Mouse (Mus musculus) intestine, postnatal 0 days (tissue): ENCODE measurements around the gene Phf13. TPM values are rescaled to one million over a fixed set of nuclear protein-coding genes. Genes with fewer than 3 reads are reported as not detected.

Experiments
- ATAC-seq: fragments of 200-750 bp; cut with Nextera tagmentation; 2 replicates; pipeline ENCODE4 v1.8.0; 2017; ENCODE audit warnings: mild to moderate bottlenecking, moderate TSS enrichment, moderate library complexity
- H3K27ac ChIP-seq: fragments of 300-500 bp; sonication (generic); 2 replicates; pipeline ENCODE4 v1.5.1; 2014; ENCODE audit warnings: mild to moderate bottlenecking, low read depth, low read length, moderate library complexity
- H3K27me3 ChIP-seq: fragments of 300-500 bp; sonication (generic); replicated peaks from 2 replicates; pipeline ENCODE4 v1.6.1; 2014; ENCODE audit warnings: low read length, mixed read lengths; ENCODE audit not compliant: control insufficient read depth, insufficient read depth
- H3K36me3 ChIP-seq: fragments of 300-500 bp; sonication (generic); 2 replicates; pipeline ENCODE4 v1.6.1; 2014; ENCODE audit warnings: mild to moderate bottlenecking, moderate library complexity; ENCODE audit not compliant: control insufficient read depth, insufficient read depth
- H3K4me1 ChIP-seq: fragments of 300-500 bp; sonication (generic); replicated peaks from 2 replicates; pipeline ENCODE4 v1.6.1; 2014; ENCODE audit warnings: antibody characterized with exemption, low read length, mixed read lengths; ENCODE audit not compliant: control insufficient read depth, insufficient read depth
- H3K4me2 ChIP-seq: fragments of 300-500 bp; sonication (generic); replicated peaks from 2 replicates; pipeline ENCODE4 v1.6.1; 2014; ENCODE audit warnings: low read depth, mild to moderate bottlenecking, moderate library complexity
- H3K4me3 ChIP-seq: fragments of 300-500 bp; sonication (generic); 2 replicates; pipeline ENCODE4 v1.5.1; 2014; ENCODE audit warnings: low read depth, low read length
- H3K9ac ChIP-seq: fragments of 300-500 bp; sonication (generic); 2 replicates; pipeline ENCODE4 v1.6.1; 2014; ENCODE audit warnings: mild to moderate bottlenecking, low read depth, low read length
- H3K9me3 ChIP-seq: fragments of 300-500 bp; sonication (generic); 2 replicates; pipeline ENCODE4 v1.6.1; 2016; ENCODE audit warnings: mixed run types; ENCODE audit not compliant: control insufficient read depth
- CTCF ChIP-seq: sonication (generic); IDR thresholded peaks from 2 replicates; pipeline ENCODE4 v1.5.1; 2016; ENCODE audit warnings: low read depth, mild to moderate bottlenecking, control low read depth, antibody characterized with exemption, moderate library complexity
- WGBS: fragments of 180-500 bp; shearing (Covaris S2); extraction: QIAGEN DNeasy Blood & Tissue Kit; methylation state at CpG from one replicate; pipeline ENCODE4 v1.1.7; 2014; 5-methylcytosine and 5-hydroxymethylcytosine counted together
- polyA plus RNA-seq: library from polyadenylated mRNA; unstranded; fragments of >200 nt; fragmentation: Nextera tagmentation; extraction: Ambion mirVana; gene quantifications from 2 replicates; pipeline ENCODE4 v1.2.1, GENCODE M21; 2015

Gene Phf13
- polyA plus RNA-seq, 1 experiment from 2014 or later: 10.6 TPM

DNA sequence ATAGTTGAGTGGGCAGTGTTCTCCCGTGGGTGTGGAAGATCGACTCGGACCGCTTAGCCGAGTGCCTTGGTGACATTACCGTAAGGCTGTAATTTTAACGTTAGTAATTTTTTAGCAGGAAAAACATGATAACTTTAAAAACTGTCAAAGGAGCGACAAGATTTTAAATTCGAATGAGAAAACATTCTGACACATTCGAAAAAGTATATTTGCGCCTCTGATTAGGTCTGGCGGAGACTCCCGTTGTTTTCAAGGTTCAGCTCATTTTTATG, 829 bp upstream of the Phf13 start:
- H3K36me3 ChIP-seq: peaks cover 6% of the 10 kb centered on the region
- no peaks in the 10 kb centered on the region for H3K9me3 ChIP-seq
- peak overlapping the region; percentile 97 for H3K4me3 ChIP-seq
- TF ChIP-seq CTCF: no peak
- no peaks in the 10 kb centered on the region for H3K4me1 ChIP-seq
- no peaks in the 10 kb centered on the region for H3K27me3 ChIP-seq
- ATAC-seq: no peak
- H3K27ac ChIP-seq: peak overlapping the region; percentile 91
- peak overlapping the region; percentile 93 for H3K4me2 ChIP-seq
- peak overlapping the region; percentile 67 for H3K9ac ChIP-seq
- WGBS: 2% methylated on average over 13 of the region's 13 CpGs

- ATAC-seq: peak; percentile 20; the same call in 1 of the 2 replicates
- H3K9ac ChIP-seq: peak overlapping the region; percentile 89
- under 1% methylated on average over 97 of the region's 111 CpGs for WGBS
- no peaks in the 10 kb centered on the region for H3K4me1 ChIP-seq
- peak overlapping the region; percentile 97 for H3K4me3 ChIP-seq
- no peaks in the 10 kb centered on the region for H3K27me3 ChIP-seq
- H3K9me3 ChIP-seq: no peaks in the 10 kb centered on the region
- peak overlapping the region; percentile 91 for H3K27ac ChIP-seq
- H3K36me3 ChIP-seq: peaks cover 19% of the 10 kb centered on the region
- no peak for TF ChIP-seq CTCF
- H3K4me2 ChIP-seq: peak overlapping the region; percentile 93
These were observed 486 bp downstream of the Phf13 start for GRCm38 (mm10) chr4:151995371-151996172.

DNA sequence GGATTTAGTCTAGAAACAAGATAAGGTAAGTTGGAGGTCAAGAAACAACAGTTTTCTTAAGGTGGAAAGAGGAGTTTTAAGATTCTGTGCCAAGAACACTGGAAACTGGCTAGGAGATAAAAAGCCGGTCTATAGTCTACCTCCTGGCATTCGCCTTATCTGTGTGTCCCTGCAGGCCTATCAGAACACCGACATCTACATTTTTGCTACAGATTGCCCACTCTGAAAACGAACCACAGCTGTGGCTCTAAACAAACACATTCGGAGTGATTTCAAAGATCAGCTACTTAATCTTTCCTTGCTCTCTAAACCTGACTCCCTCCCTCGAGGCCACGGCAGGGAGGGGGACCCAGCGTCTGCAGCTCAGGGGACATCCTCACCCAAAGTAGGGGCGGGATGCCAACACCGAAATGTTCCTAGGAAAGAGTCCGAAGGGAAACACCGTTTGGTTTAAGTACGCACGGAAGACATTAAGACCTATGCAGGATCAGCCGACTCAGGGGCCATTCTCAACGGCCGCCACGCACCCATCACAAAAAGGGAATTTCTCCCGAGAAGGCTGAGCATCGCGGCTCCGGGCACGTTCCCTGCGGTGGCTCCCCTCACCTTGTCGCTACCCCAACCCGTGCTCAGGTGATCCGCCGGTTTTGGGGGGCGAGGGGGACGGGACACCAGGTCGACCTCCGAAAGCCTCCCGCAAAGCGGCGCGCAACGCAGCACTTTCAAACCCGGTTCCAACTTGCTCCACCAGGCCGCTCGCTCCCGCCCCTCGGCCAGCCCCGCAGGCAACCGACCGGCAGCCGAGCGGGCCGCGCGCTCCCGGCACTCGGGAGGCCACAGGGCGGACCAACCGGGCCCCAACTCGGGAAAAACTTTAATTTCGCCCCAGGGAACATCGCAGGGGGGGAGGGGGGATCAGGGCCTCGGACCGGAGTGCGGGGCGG, 1.6 kb downstream of the Phf13 start:
- H3K4me3 ChIP-seq: peak overlapping the region; percentile 97
- no peak for ATAC-seq
- peak overlapping the region; percentile 93 for H3K4me2 ChIP-seq
- no peaks in the 10 kb centered on the region for H3K27me3 ChIP-seq
- peaks cover 22% of the 10 kb centered on the region for H3K36me3 ChIP-seq
- 4% methylated on average over 56 of the region's 61 CpGs for WGBS
- no peaks in the 10 kb centered on the region for H3K4me1 ChIP-seq
- peak overlapping the region; percentile 89 for H3K9ac ChIP-seq
- H3K27ac ChIP-seq: peak overlapping the region; percentile 91
- no peaks in the 10 kb centered on the region for H3K9me3 ChIP-seq
- no peak for TF ChIP-seq CTCF

DNA sequence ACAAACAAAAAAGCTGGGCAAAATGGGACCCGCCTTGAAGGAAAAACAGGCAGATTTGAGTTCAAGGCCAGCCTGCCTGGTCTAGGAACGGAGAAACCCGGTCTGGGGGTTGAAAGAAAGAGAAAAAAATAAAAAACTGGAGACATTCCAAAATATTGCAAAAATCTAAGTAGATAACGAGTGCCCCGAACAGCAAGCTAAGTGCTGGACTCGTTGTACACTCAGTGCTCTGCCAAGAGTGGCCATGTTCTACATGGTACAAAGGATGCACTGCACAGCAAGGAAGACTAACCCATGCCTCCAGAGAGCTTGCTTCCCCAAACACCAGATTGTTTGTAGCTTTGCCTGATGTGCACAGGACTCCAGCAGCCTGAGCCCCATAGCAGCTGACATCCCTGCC, 3.0 kb downstream of the Phf13 start:
- 73% methylated on average over 6 of the region's 6 CpGs for WGBS
- TF ChIP-seq CTCF: no peak
- H3K4me1 ChIP-seq: no peaks in the 10 kb centered on the region
- H3K27me3 ChIP-seq: no peaks in the 10 kb centered on the region
- no peak overlapping the region for H3K9ac ChIP-seq
- H3K9me3 ChIP-seq: no peaks in the 10 kb centered on the region
- peaks cover 22% of the 10 kb centered on the region for H3K36me3 ChIP-seq
- no peak overlapping the region for H3K4me3 ChIP-seq
- no peak overlapping the region for H3K27ac ChIP-seq
- no peak overlapping the region for H3K4me2 ChIP-seq
- ATAC-seq: no peak

GRCm38 (mm10) chr4:151992091-151992490, 4.0 kb downstream of the Phf13 start:
- peaks cover 22% of the 10 kb centered on the region for H3K36me3 ChIP-seq
- 85% methylated on average over 9 of the region's 9 CpGs for WGBS
- H3K27me3 ChIP-seq: no peaks in the 10 kb centered on the region
- no peaks in the 10 kb centered on the region for H3K9me3 ChIP-seq
- no peaks in the 10 kb centered on the region for H3K4me1 ChIP-seq
- no peak for ATAC-seq
- H3K27ac ChIP-seq: no peak overlapping the region; the same call in 1 of the 2 replicates
- H3K4me3 ChIP-seq: no peak overlapping the region
- H3K4me2 ChIP-seq: no peak overlapping the region
- no peak for TF ChIP-seq CTCF
- H3K9ac ChIP-seq: no peak overlapping the region

DNA sequence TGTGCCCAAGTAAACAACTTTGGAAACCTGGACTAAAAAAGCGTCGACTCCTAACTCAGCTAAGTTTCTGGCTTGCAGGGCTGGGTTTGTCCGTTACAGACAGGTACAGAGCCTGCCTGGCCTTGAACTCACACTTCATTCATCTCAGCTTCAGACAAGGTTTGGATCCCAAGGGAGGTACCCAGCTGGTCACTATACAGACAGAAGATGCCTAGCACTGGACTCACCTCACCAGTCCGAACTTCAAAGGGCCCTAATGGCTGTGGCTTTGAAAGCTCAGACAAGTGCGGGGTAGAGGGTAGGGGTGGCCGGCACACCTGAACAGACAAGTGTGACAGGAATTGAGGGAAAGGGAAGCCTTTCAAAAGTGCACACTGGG, 7.0 kb downstream of the Phf13 start:
- no peak overlapping the region for H3K27ac ChIP-seq
- no peaks in the 10 kb centered on the region for H3K9me3 ChIP-seq
- H3K4me1 ChIP-seq: no peaks in the 10 kb centered on the region
- ATAC-seq: no peak
- H3K4me2 ChIP-seq: peak overlapping the region; percentile 87
- H3K27me3 ChIP-seq: no peaks in the 10 kb centered on the region
- 34% methylated on average over 6 of the region's 6 CpGs for WGBS
- peaks cover 22% of the 10 kb centered on the region for H3K36me3 ChIP-seq
- peak overlapping the region; percentile 76 for H3K9ac ChIP-seq
- TF ChIP-seq CTCF: no peak
- peak overlapping the region; percentile 85 for H3K4me3 ChIP-seq
